Mouse (Mus musculus): ENCODE measurements around the gene Xpnpep2.

Gene Xpnpep2

DNA sequence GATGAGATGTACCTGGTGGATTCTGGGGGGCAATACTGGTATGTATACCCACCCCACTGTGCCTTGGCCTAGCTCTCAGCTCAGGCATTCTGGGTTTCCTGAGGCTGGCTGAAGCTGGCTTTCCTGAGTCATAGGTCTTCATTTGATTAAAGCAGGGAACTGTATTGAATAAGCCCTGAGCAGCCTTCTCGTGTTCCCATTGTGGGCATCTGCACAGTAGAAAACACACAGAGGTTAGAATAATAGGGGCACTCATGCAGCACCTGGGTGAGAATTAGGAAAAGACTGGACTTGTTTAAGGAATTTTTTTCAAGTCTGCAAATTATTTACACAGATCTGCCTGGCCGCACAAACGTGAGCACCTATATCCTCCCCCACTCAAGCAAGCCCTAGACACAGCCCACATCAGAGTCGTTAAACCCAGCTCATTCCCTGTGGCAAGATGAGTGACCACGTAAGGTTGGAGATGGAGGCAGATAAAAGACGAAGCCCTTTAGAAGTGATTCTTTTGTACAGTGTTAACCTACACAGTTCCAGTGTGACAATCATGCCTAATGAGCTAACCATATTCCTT, 18.5 kb downstream of the Xpnpep2 start:
- no peak for DNase-seq (ENCODE audit: low spot score in 2 of 2)

DNA sequence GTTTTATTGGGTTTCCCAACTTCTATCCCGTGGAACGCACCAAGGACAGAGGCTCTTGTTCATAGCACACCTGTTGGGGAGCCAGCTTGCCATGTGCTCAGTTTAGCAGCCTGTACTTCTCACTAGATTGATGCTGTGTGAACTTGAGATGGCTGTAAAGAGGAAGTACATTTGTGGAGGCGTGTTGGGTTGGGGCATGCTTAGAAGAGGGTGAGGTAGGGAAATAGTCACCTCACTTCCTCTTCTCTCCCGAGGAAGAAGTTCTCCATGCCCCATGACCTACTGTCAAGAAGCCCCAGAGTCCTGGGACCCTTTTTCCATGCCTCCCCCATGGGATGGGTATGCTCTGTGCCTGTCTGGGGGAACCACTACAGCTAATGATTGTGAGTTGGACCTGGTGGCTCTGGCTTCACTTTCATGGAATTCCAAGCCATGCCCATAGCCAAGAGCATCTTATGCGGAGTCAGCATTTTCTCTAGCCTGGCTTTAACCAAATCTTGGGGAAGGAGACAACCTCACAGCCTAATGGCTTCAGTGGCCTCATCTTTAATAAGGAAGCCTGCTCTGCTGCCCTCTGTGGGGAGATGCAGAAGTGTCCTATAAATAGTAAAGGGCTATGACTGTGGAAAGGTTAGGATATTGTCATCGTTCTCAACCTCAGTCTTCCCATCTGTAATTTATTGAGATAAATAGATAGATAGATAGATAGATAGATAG, 19.1 kb downstream of the Xpnpep2 start:
- DNase-seq (ENCODE audit: low spot score in 2 of 2), result no peak

DNA sequence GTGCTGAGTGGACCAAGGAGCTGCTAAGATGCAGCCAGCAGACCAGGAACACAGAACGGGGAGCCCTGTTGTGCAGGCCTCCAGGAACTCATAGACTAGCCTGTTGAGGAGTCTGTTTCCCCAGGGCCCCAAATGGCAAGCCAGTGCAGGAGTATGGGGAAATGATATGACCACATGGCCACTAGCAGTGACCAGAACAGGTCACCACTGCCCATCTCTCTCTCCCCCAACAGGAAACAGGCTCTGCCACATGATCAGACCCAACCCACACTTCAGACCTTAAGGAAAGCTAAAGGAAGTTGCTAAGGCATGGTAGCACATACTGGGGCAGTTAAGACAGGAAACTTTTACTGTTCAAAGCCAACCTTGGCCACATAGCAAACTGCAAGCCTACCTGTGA, 20.6 kb downstream of the Xpnpep2 start:
- DNase-seq (ENCODE audit: low spot score in 2 of 2), result no peak

DNA sequence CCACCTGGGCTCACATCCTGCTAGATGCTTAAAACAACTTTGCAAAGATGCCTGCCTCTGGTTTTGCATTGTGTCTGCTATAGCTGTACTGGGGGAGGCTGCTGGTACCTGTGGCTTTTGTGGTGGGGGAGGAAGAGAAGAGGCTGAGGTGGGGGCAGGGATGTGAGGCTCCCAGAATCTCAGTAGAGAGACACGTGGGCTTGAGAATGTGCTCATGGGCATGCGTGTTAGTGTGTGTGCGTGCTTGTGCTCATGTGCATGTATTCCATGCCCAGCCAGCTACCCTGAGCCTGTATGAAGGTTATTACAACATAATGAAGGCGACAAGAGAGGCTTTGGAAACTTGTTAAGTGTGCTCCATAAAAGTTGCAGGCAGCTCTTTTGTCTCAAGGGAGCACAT, 28.4 kb downstream of the Xpnpep2 start:
- DNase-seq (ENCODE audit: low spot score in 2 of 2), result no peak

DNA sequence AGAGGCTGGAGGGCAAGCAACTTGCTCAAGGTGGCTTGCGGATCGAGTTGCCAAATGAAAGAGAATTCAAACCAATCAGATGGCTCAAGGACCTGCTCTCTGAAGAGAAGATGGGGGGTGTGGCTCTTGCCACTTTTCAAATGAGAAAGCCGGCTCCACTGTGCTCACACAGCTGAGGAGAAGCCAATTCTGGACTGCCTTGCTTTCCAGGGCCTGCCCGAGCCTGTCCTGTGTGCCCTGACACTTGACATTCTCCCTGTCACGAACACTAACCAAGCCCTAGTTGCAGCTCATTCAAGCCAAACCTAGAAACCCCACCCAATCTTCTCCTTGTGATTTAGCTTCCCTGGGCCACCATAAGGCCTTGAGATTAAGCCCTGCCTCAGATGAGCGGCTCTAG, 29.5 kb downstream of the Xpnpep2 start:
- peak in 1 of 2 experiments; percentile 37 for DNase-seq (ENCODE audit: low spot score in 2 of 2)

DNA sequence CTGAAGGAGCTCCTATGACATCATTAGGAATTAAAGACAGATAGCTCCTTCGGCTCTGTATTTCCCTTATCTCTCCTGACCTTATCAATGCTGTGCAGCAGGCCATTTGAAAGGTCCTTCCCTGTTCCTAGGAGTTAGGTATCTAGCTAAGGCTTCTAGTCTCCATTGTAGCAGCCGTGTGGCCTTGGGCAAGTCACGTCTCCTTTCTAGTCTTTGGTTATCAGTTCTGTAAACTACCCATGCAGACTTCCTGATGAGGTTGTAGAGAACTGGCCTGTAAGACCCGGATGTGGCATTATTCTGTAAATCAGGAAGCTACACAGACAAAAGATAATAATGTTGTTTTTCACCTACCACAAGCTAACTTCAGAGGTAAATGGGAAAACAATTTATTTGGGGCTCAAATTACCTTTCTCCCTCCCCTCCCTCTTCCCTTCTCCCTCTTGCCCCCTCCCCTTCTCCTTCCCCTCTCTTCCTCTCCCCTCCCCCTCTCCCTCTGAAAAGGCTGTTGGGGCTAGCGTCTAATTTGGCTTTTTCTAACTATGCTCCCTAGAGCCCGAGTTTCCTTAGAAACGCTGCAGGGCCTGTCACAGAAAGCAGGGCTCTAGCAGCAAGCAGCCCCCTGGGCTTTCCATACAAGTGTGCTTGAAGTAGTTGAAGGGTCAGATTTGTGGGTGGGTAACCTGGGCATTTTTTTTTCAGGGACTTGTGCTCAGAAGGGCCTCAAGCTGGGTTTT, 30.2 kb downstream of the Xpnpep2 start:
- no peak for DNase-seq (ENCODE audit: low spot score in 2 of 2)

DNA sequence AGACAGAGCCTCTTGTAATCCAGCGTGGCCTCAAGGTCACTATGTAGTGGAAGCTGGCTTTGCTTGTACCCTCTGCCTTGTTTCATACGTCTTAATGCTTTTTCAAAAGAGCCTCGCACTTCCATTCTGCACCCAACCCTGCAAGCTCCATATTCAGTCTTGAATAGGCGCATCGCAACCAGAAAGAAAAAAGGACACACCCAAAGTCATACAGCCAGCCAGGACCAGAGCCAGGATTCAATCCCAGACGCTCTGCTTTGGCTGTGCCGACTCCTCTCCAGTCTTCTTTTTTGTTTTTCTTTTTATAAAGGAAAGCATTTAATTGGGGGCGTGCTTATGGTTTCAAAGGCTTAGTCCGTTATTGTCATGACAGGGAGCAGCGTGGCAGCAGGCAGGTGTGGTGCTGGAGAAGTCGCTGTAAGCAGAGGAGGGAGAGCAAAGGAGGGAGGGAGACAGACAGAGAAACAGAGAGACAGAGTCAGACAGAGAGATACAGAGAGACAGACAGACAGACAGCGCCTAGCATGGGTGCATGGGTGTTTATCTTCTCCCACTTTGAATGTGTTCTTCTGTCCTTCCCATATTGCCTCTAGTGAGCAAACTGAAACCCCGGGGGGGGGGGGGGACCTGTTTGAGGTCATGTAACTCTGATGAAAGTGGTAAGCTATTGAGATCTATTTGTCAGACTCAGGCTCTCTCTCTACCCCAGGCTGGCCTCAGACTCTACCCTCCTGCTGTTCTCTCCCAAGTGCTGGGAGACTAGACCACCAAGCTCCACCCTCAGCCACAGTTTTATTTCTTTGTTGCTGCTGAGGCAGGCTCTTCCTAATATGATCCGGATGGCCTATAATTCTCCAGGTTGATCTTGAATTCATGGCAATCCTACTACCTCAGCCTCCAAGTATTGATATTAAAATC, 31.1 kb downstream of the Xpnpep2 start:
- no peak for DNase-seq (ENCODE audit: low spot score in 2 of 2)

DNA sequence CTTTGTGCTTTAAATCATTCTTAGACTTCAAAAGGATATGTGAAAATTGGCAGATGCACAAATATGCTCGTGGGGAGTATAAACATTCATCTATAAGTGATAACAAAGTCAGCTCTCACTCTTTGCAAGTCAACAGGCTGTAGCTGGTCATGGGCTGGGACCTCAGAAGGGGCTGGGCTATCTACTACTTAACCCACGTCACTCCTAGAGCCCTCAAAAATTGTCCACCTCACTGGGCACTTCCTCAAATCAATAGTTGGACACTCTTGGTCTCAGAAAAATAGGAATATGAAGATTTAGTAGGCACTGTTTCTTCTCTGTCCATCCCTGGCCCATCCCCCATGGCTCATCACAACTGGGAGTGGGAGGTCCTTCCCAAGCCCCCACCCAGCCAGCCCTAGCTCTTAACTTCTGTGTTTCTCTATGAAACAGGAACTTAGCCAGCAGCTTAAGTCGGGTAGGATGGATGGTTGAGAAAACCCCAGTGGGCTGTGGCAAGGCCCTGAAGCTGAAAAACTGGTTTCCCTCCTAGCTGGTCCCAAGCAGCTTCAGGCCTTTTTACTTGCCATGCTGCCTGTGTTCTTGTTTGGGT, 31.9 kb downstream of the Xpnpep2 start:
- DNase-seq (ENCODE audit: low spot score in 2 of 2), result no peak

DNA sequence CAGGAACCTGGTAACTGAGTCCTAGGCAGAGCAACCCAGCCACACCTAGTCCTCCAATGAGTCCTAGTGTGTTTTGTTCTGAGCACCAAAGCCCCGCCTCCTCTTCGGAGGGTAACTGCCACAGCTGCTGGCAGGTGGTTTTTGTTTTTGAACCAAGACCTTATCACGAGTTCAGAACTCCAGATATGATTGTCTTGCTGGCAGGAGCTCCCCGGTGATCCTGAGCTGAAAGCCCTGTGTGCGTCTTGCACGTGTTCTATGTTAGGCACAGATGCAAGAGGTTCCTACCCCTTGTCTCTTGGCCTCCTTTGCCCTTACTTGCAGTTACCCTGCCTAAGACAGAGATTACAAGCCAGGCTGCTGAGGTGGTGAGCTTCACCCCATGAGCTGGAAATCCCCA, 33.0 kb downstream of the Xpnpep2 start:
- no peak for DNase-seq (ENCODE audit: low spot score in 2 of 2)

DNA sequence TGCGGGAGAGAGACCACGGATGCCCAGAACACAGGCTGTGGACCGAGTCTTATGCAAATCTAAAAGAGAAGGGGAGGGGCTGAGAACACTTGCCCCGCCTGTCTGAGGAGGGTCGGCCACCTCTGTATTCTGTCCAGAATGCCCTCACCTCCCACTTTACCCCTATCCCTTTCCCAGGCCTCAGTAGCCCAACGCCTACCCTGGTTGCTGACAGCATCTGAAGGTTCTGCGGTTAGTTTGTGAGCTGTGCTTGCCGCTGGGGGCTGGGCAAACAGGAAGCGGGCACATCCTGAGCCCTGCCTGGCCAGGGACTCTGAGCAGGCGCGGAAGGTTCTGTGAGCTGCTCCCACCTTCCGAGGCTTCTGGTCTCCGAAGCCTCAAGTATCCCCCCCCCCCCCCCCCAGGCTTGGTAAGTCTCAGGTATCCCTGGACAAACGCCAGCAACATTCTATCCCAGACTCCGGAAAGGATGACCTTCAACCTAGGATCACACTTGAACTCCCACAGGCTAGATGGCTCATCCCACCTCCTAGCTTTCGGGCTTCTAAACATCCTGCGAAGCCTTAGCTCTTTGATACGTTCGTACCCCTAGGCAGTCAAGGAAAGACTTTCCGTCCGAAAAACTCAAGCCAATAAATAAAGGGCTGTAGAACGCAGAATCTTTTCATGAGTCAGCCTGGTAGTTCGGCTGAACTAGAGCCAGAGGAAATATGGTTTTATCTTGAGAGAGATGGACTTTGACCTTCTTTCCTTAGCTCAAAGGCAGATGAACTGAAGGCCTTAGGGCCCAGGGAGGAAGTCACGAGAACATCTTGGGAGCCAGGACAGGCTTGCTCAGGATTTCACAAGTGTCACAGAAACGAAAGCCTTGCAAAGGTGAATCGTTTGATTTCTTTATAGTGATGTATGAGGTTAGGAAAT, 35.1 kb downstream of the Xpnpep2 start:
- DNase-seq (ENCODE audit: low spot score in 2 of 2), result no peak

DNA sequence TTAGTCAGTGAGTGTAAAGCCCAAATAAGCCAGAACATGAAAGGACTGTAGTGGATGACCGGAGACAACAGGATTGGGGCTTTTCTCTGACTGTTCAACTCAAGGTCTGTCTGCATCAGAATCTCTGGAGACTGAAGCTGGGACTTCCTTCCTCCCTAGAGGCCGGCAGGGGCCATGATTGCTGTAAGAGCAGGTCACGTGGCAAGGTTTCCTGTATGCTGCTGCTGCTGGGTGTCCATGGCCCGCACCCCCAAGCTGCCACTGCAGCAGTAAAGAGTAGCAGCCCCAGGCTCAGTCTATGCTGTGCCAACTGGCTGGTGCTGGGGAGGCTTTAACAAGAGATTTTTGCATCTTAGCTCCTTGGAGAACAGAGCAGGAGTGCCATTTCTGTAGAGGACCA, 37.7 kb downstream of the Xpnpep2 start, which contains the start of gene Sash3:
Gene Sash3, plus strand, starts transcription at position 175 of the 400 bp plus-strand sequence.
- no peak for DNase-seq (ENCODE audit: low spot score in 2 of 2)

DNA sequence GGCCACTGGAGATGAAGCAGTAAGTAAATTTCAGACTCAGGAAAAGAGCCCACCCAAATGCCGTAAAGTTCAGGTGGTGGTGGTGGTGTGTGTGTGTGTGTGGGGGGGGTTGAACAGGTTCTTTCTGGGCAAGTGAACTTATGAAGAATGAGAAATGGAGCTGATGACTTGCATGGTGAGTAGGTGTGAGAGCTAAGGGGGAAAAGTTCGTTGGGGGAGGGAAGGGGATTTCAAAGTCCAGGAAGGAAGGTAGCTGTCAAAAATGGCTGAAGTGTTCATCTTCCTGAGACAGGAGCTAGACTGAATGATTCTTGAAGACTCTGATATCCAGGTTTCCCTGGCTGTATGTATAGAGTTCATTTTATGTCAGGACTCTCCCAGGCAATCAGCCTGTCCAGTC, 38.7 kb downstream of the Xpnpep2 start:
- DNase-seq (ENCODE audit: low spot score in 2 of 2), result no peak

DNA sequence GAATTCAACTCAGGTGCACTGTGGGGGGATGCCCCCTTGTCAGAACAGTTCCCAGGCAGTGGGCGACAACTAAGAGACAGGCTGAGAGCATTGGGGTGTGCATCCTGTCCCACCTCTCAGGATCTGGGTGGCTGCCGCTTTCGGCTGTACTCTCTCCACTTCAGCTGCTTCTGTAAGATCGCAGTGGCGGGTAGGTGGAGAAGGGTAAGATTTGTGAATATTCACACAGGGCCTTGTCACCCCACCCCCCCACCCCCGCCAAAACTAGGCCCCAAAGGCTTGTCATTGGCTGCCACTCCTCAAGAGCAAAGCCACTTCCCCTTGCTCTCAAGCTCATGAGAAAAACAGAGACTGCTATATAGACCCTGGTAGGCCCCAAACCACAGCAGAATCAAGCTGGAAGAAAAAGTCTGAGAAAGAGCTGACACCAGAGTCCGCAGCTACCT, 39.2 kb downstream of the Xpnpep2 start:
- no peak for DNase-seq (ENCODE audit: low spot score in 2 of 2)

DNA sequence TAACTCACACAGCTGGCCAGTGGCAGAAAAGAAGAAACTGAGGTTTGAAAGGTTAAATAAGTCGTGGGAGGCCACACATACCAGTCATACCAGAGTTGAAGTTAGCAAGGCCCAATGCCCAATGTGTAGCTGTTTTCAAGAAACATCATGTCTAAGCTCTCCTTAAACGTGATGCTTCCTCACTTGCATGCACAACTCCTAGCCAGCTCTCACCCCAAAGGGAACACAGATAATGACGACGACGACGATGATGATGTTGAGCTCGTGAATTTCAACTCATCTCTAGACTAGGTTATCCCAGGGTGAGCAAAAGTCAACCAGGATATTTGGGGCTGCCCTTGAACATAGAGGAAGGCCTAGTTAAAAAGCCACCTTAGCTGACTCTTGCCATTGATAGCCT, 43.6 kb downstream of the Xpnpep2 start:
- no peak for DNase-seq (ENCODE audit: low spot score in 2 of 2)

DNA sequence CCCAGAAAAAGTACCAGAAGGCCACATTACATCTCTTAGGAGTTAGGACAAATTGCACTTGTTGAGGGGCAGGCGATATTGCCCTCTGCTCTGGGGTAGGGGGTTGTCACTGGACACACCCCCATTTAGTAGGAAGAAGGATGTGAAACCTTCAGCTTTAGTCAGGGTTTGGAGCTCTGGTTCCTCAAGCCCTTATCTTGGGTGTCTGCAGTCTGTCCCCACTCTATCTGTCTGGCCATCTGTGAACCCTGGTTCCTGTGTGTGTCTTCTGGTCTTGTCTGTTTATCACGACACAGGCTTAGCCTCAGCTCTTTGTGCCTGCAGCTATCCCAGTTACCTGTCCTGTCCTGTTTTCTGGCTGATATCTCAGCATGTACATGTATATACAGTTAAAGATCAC, 44.9 kb downstream of the Xpnpep2 start:
- peak; percentile 11 to 39 for DNase-seq (ENCODE audit: low spot score in 2 of 2)

DNA sequence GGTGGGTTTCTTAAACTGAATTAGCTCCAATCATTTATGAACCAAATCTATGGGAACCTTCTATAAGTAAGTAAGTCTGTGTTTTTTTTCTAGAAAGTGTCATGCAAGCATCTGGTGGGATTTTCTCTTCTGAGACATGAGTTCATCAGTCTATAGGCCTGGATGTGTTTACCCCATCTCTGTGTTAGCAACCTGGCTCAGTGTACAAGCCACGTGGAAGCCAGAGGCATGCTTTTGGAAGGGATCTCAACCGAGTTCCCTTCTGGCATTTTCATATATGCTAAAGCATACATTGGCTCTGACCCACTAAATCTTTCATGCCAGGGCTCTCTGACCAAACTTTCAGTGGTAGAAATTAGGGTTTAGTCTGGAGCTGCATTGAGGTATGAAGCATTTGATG, 45.4 kb downstream of the Xpnpep2 start:
- DNase-seq (ENCODE audit: low spot score in 2 of 2), result no peak

DNA sequence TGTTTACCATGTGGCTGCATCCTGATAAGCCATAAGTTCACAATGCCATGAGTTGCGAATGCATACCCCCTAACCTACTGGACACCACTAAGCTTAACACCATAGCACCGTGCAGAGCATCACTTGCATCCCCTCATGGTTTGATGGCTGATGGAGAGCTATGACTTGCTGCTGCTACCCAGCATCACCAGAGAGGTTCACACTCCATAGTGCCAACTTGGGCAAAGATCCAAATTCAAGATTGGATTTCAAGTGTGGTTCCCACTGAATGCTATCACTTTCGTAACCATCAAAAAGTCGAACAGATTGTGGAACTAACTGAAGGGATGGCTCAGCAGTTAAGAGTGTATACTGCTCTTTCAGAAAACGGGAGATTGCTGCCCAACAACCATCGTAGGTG, 47.0 kb downstream of the Xpnpep2 start:
- no peak for DNase-seq (ENCODE audit: low spot score in 2 of 2)

DNA sequence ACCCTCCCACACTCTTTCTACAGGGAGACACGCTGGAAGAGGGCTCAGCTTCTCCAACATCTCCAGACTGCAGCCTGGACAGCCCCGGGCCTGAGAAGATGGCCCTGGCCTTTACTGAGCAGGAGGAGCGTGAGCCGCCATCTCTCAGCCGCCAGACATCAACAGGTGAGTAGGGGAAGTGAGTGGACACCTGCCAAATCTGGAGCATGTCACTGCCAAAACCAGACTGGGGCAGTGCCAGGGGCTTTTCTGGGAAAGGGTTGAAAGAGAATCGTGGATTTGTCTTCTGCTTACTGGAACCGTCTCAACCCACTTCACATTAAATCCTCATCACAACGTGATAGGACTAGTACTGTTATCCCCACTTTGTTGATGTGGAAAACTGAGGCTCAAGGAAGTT, 48.9 kb downstream of the Xpnpep2 start:
- DNase-seq (ENCODE audit: low spot score in 2 of 2), result no peak

DNA sequence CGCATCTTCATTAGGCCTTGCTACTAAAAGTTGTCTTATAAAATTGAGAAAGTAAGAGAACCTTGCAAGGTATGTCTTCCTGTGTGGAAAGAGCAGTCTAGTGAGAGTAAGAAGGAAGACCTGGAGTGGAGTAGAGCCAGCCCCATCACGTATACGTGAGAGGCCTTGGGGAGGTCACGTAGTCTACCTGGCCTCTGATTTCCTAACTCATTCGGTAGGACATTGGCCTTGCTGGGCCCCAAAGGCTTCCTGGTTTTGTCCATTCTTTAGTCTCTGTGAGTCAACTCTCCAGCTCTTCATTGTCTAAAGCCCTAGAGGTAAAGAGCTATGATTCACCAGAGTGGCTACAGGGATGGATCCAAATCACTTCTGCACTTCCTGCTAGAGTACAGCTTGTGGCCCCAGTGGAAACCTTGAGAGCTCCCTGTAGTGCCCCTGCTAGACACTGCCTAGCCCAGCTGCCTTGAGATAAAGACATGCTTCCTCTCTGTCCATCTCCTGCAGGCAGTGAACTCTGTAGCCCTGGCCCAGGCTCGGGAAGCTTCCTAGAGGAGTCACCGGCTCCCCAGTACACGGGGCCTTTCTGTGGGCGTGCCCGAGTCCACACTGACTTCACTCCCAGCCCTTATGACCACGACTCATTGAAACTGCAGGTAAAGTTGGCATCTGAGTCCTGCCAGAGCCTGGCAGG, 49.8 kb downstream of the Xpnpep2 start:
- no peak for DNase-seq (ENCODE audit: low spot score in 2 of 2)

DNA sequence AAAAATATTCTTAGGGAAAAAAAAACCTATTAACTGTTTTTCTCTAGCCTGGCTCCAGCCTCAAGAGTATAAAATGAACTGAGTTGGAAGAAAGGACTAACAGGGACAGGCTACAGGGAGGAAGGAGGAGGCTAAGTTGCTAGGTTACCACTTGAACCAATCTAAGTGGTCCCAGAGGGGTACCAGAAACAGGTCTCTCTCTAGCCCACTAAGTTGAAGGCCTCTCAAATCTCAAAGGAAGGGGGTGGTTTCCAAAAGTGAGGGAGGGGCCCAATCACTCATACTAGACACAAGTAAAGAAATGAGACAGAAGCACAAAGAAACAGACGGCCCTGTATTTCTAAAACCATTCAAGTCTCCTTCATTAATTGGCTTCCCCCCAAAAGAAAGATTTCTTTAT, 61.4 kb downstream of the Xpnpep2 start:
- DNase-seq (ENCODE audit: low spot score in 2 of 2), result no peak

All from urinary bladder, adult 18-20 months (tissue).